Mouse (Mus musculus) kidney, adult 2 months (tissue): ENCODE measurements around the gene Rdh7. TPM values are rescaled to one million over a fixed set of nuclear protein-coding genes. Genes with fewer than 3 reads are reported as not detected.
"Not testable (repeated sequence)": the region's sequence is repeated elsewhere in the genome, so short reads cannot be mapped to it uniquely, and the experiment has no call there.

Experiments
- DNase-seq: peaks from one replicate; pipeline ENCODE4 v3.0.0; 2021
- H3K27ac ChIP-seq: fragments of 200-500 bp; 2 replicates; pipeline ENCODE4 v1.5.1; 2012; ENCODE audit warnings: low read depth, low read length, control low read depth, inconsistent platforms; ENCODE audit not compliant: insufficient read depth
- H3K27me3 ChIP-seq: fragments of 200-500 bp; replicated peaks from 2 replicates; pipeline ENCODE4 v1.6.1; 2012; ENCODE audit warnings: mild to moderate bottlenecking, moderate library complexity, low read length, inconsistent platforms; ENCODE audit not compliant: control insufficient read depth, insufficient read depth
- H3K36me3 ChIP-seq: fragments of 200-500 bp; 2 replicates; pipeline ENCODE4 v1.6.1; 2012; ENCODE audit warnings: mild to moderate bottlenecking, moderate library complexity, low read length, inconsistent platforms; ENCODE audit not compliant: control insufficient read depth, insufficient read depth
- H3K4me1 ChIP-seq: fragments of 200-500 bp; 2 replicates; pipeline ENCODE4 v1.6.1; 2011; ENCODE audit warnings: low read length; ENCODE audit not compliant: control insufficient read depth, insufficient read depth
- H3K4me3 ChIP-seq: fragments of 200-500 bp; 2 replicates; pipeline ENCODE4 v1.5.1; 2011; ENCODE audit warnings: mild to moderate bottlenecking, low read depth, low read length, control low read depth; ENCODE audit not compliant: insufficient read depth
- CTCF ChIP-seq: fragments of 200-500 bp; conservative IDR thresholded peaks from 2 replicates; pipeline ENCODE4 v1.5.1; 2011; ENCODE audit warnings: low read depth, mild to moderate bottlenecking, control low read depth, low read length, moderate library complexity, mixed read lengths; ENCODE audit not compliant: insufficient read depth, insufficient read length
- POLR2A ChIP-seq: fragments of 200-500 bp; IDR thresholded peaks from one replicate; pipeline ENCODE4 v1.6.1; 2011; ENCODE audit warnings: low read depth, low read length, control low read depth
- WGBS: fragments of 180-500 bp; shearing (Covaris S2); methylation state at CpG from one replicate; pipeline ENCODE4 v1.1.7; 2018; 5-methylcytosine and 5-hydroxymethylcytosine counted together
- polyA plus RNA-seq: library from polyadenylated mRNA; depleted of rRNA; stranded (reverse); fragments of >200 nt; gene quantifications from 2 replicates; pipeline ENCODE4 v1.2.3, GENCODE M21; 2012; rRNA removed

Rdh7 gene
- polyA plus RNA-seq, 1 experiment, result 0.20 TPM

- no peak for DNase-seq
- H3K4me3 ChIP-seq, result no peak overlapping the region
- peaks cover 13% of the 10 kb centered on the region for H3K4me1 ChIP-seq
- TF ChIP-seq CTCF, result no peak
- TF ChIP-seq POLR2A, result no peak
- 88% methylated on average over 2 of the region's 2 CpGs for WGBS
- no peaks in the 10 kb centered on the region for H3K27me3 ChIP-seq
- H3K27ac ChIP-seq, result no peak overlapping the region
- H3K36me3 ChIP-seq, result no peaks in the 10 kb centered on the region
Observed at GRCm38 (mm10) chr10:127838539-127838938, 50.1 kb downstream of the Rdh7 start.

- H3K27me3 ChIP-seq, H3K36me3 ChIP-seq, H3K27ac ChIP-seq, H3K4me3 ChIP-seq: not testable (repeated sequence)
- DNase-seq, result peak; percentile 89
- peaks cover 13% of the 10 kb centered on the region for H3K4me1 ChIP-seq
- WGBS, result 64% methylated on average over 5 of the region's 5 CpGs
Observed at GRCm38 (mm10) chr10:127837793-127838192, 50.8 kb downstream of the Rdh7 start.

- DNase-seq, result peak; percentile 91
- no peak for TF ChIP-seq POLR2A
- TF ChIP-seq CTCF, result no peak
- H3K4me3 ChIP-seq, result no peak overlapping the region
- no peaks in the 10 kb centered on the region for H3K36me3 ChIP-seq
- WGBS, result 14% methylated on average over 5 of the region's 5 CpGs
- H3K27ac ChIP-seq, result peak overlapping the region; percentile 4; the same call in 1 of the 2 replicates
- H3K27me3 ChIP-seq, result no peaks in the 10 kb centered on the region
- H3K4me1 ChIP-seq, result peaks cover 13% of the 10 kb centered on the region
Observed at GRCm38 (mm10) chr10:127835292-127835691, 53.3 kb downstream of the Rdh7 start.

DNA sequence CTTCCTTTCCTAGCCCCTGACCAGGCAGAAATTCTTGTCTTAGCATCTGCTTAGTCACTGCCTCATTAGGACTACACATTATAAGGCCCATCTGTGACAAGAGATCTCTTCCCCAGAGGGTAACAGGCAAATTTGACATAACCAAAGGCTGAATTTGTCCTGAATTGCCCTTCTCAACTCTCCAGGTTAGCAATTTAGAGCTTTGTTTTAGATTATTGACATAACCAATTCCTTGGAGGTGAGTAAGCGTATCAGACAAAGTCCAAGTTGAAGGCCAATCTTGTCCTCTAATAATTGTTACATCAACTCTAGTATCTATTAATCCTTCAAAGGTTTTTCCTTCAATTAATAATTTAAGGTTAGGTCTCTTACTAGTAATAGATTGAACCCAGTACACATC lies 54.4 kb downstream of the Rdh7 start:
- 69% methylated on average over 1 of the region's 1 CpGs for WGBS
- peak overlapping the region; percentile 64; the same call in 1 of the 2 replicates for H3K27ac ChIP-seq

More for the DNA sequence above, 54.4 kb downstream of the Rdh7 start:
- not testable (repeated sequence) for H3K27me3 ChIP-seq, H3K4me3 ChIP-seq, H3K36me3 ChIP-seq
- H3K4me1 ChIP-seq, result peaks cover 13% of the 10 kb centered on the region
- peak; percentile 80 for DNase-seq

Other genes starting within 250 kb of the Rdh7 start
- gene Stat6, start 245.8 kb downstream of the Rdh7 start, polyA plus RNA-seq, result 70.2 and 72.1 TPM in 2 replicates
- 2.3 and 2.5 TPM in 2 replicates for gene Nemp1, start 221.9 kb downstream of the Rdh7 start, polyA plus RNA-seq
- 17.9 and 18.6 TPM in 2 replicates for gene Nab2, start 220.2 kb downstream of the Rdh7 start, polyA plus RNA-seq
- gene Myo1a, start 183.6 kb downstream of the Rdh7 start, polyA plus RNA-seq, result 0.06 and 0.18 TPM in 2 replicates
- 0.26 TPM in 1 of 2 replicates, not detected in the other for gene Tac2, start 164.3 kb downstream of the Rdh7 start, polyA plus RNA-seq
- 7.2 and 7.3 TPM in 2 replicates for gene Zbtb39, start 149.3 kb downstream of the Rdh7 start, polyA plus RNA-seq
- 8.1 and 9.7 TPM in 2 replicates for gene Gpr182, start 137.1 kb downstream of the Rdh7 start, polyA plus RNA-seq
- 1.1 and 1.3 TPM in 2 replicates for gene Rdh1, start 129.1 kb downstream of the Rdh7 start, polyA plus RNA-seq
- 2.1 and 2.3 TPM in 2 replicates for gene Rdh16f1, start 129.0 kb downstream of the Rdh7 start, polyA plus RNA-seq
- 0.10 and 0.13 TPM in 2 replicates for gene Rdh9, start 112.4 kb downstream of the Rdh7 start, polyA plus RNA-seq
- gene Rdh16, start 87.7 kb downstream of the Rdh7 start, polyA plus RNA-seq, result 61.2 and 67.5 TPM in 2 replicates
- 1.6 and 2.0 TPM in 2 replicates for gene Rdh19, start 38.9 kb downstream of the Rdh7 start, polyA plus RNA-seq
- gene Rdh16f2, start 22.3 kb downstream of the Rdh7 start, polyA plus RNA-seq, result 391 and 483 TPM in 2 replicates
- 0.13 TPM in 1 of 2 replicates, not detected in the other for gene Sdr9c7, start 9.7 kb upstream of the Rdh7 start, polyA plus RNA-seq
- not detected in 2 replicates for gene Hsd17b6, start 118.8 kb upstream of the Rdh7 start, polyA plus RNA-seq
- 3.4 and 3.6 TPM in 2 replicates for gene Prim1, start 126.4 kb upstream of the Rdh7 start, polyA plus RNA-seq
- 195 and 258 TPM in 2 replicates for gene Naca, start 146.8 kb upstream of the Rdh7 start, polyA plus RNA-seq
- 28.2 and 32.5 TPM in 2 replicates for gene Ptges3, start 170.1 kb upstream of the Rdh7 start, polyA plus RNA-seq
- gene Atp5b, start 194.5 kb upstream of the Rdh7 start, polyA plus RNA-seq, result 4,550 and 7,521 TPM in 2 replicates
- 21.6 and 22.5 TPM in 2 replicates for gene Baz2a, start 202.8 kb upstream of the Rdh7 start, polyA plus RNA-seq